Mouse (Mus musculus) embryonic facial prominence, embryonic 14.5 days (tissue): ENCODE results near the gene CK137956. TPM values are rescaled to one million over a fixed set of nuclear protein-coding genes. Genes with fewer than 3 reads are reported as not detected.

Experiments
- ATAC-seq: fragments of 200-750 bp; cut with Nextera tagmentation; 2 replicates; pipeline ENCODE4 v1.8.0; 2017; ENCODE audit warnings: low read depth, moderate number of reproducible peaks, moderate TSS enrichment
- DNase-seq: peaks from one replicate; pipeline ENCODE4 v3.0.0-alpha.2; 2015; ENCODE audit warnings: low spot score
- H3K27ac ChIP-seq: fragments of 300-500 bp; sonication (generic); replicated peaks from 2 replicates; pipeline ENCODE4 v1.5.1; 2014; ENCODE audit warnings: low read depth, mild to moderate bottlenecking, low read length, moderate library complexity
- H3K27me3 ChIP-seq: fragments of 300-500 bp; sonication (generic); replicated peaks from 2 replicates; pipeline ENCODE4 v1.6.1; 2014; ENCODE audit warnings: low read length; ENCODE audit not compliant: control insufficient read depth, insufficient read depth
- H3K36me3 ChIP-seq: fragments of 300-500 bp; sonication (generic); 2 replicates; pipeline ENCODE4 v1.6.1; 2014; ENCODE audit warnings: low read length, mixed read lengths; ENCODE audit not compliant: control insufficient read depth, insufficient read depth
- H3K4me1 ChIP-seq: fragments of 300-500 bp; sonication (generic); 2 replicates; pipeline ENCODE4 v1.6.1; 2014; ENCODE audit warnings: antibody characterized with exemption, low read length; ENCODE audit not compliant: control insufficient read depth, insufficient read depth
- H3K4me2 ChIP-seq: fragments of 300-500 bp; sonication (generic); 2 replicates; pipeline ENCODE4 v1.6.1; 2014; ENCODE audit warnings: low read depth, mild to moderate bottlenecking, low read length, moderate library complexity, mixed read lengths
- H3K4me3 ChIP-seq: fragments of 300-500 bp; sonication (generic); 2 replicates; pipeline ENCODE4 v1.5.1; 2014; ENCODE audit warnings: low read depth, mild to moderate bottlenecking, low read length
- H3K9ac ChIP-seq: fragments of 300-500 bp; sonication (generic); 2 replicates; pipeline ENCODE4 v1.6.1; 2014; ENCODE audit warnings: low read depth, mild to moderate bottlenecking, low read length, moderate library complexity, mixed read lengths
- H3K9me3 ChIP-seq: fragments of 300-500 bp; sonication (generic); 2 replicates; pipeline ENCODE4 v1.6.1; 2016; ENCODE audit warnings: low read length; ENCODE audit not compliant: control insufficient read depth
- WGBS: fragments of 180-500 bp; shearing (Covaris S2); extraction: QIAGEN DNeasy Blood & Tissue Kit; methylation state at CpG from one replicate; pipeline ENCODE4 v1.1.7; 2014; 5-methylcytosine and 5-hydroxymethylcytosine counted together
- polyA plus RNA-seq: library from polyadenylated mRNA; unstranded; fragments of >200 nt; fragmentation: Nextera tagmentation; extraction: Ambion mirVana; gene quantifications from 2 replicates; pipeline ENCODE4 v1.2.1, GENCODE M21; 2014

Gene CK137956
- 0.07 TPM in 1 of 2 replicates, not detected in the other for polyA plus RNA-seq

GRCm38 (mm10) chr4:127970901-127971868, at the start of gene CK137956:
CK137956 (minus strand) TSS chr4:127970951.
- Histone ChIP-seq H3K4me3 (no peak within 1 kb of the TSS), H3K4me2 (no peak within 1 kb of the TSS), H3K27me3 (peaks cover 44% of the 10 kb centered on the region), H3K36me3 (no peaks in the 10 kb centered on the region), H3K9ac (no peak within 1 kb of the TSS), H3K27ac (no peak within 1 kb of the TSS), H3K4me1 (no peaks in the 10 kb centered on the region), H3K9me3 (no peaks in the 10 kb centered on the region)
- ATAC-seq (no peak), DNase-seq (no peak)
- 3% methylated on average over 35 of the region's 39 CpGs for WGBS

GRCm38 (mm10) chr4:128019465-128019864, 48.7 kb upstream of the CK137956 start:
- Histone ChIP-seq H3K36me3 (no peaks in the 10 kb centered on the region), H3K27ac (no peak overlapping the region), H3K4me2 (no peak overlapping the region), H3K4me1 (no peaks in the 10 kb centered on the region), H3K27me3 (no peaks in the 10 kb centered on the region), H3K9me3 (no peaks in the 10 kb centered on the region), H3K9ac (no peak overlapping the region), H3K4me3 (no peak overlapping the region)
- DNase-seq: no peak
- ATAC-seq: no peak
- 77% methylated on average over 2 of the region's 2 CpGs for WGBS

GRCm38 (mm10) chr4:128004797-128005452, 34.2 kb upstream of the CK137956 start:
- Histone ChIP-seq H3K9me3 (no peaks in the 10 kb centered on the region), H3K27ac (no peak overlapping the region), H3K4me3 (no peak overlapping the region), H3K4me1 (no peaks in the 10 kb centered on the region), H3K36me3 (no peaks in the 10 kb centered on the region), H3K9ac (no peak overlapping the region), H3K4me2 (no peak overlapping the region), H3K27me3 (no peaks in the 10 kb centered on the region)
- 62% methylated on average over 3 of the region's 3 CpGs for WGBS
- no peak for DNase-seq
- no peak for ATAC-seq

GRCm38 (mm10) chr4:128002638-128003101, 31.9 kb upstream of the CK137956 start:
- ATAC-seq (no peak), DNase-seq (no peak)
- H3K9me3 ChIP-seq: no peaks in the 10 kb centered on the region
- H3K27ac ChIP-seq: no peak overlapping the region
- H3K9ac ChIP-seq: no peak overlapping the region
- H3K4me1 ChIP-seq: no peaks in the 10 kb centered on the region
- 63% methylated on average over 4 of the region's 4 CpGs for WGBS
- H3K36me3 ChIP-seq: no peaks in the 10 kb centered on the region
- H3K27me3 ChIP-seq: no peaks in the 10 kb centered on the region
- H3K4me3 ChIP-seq: no peak overlapping the region
- no peak overlapping the region for H3K4me2 ChIP-seq

- H3K36me3 ChIP-seq: no peaks in the 10 kb centered on the region
- ATAC-seq (no peak), DNase-seq (no peak)
- no peaks in the 10 kb centered on the region for H3K27me3 ChIP-seq
- WGBS: 72% methylated on average over 3 of the region's 3 CpGs
- H3K9me3 ChIP-seq: no peaks in the 10 kb centered on the region
- H3K27ac ChIP-seq: no peak overlapping the region
- H3K4me1 ChIP-seq: no peaks in the 10 kb centered on the region
- no peak overlapping the region for H3K4me3 ChIP-seq
- H3K9ac ChIP-seq: no peak overlapping the region
- no peak overlapping the region for H3K4me2 ChIP-seq
These were observed 28.5 kb upstream of the CK137956 start for GRCm38 (mm10) chr4:127999281-127999680.

GRCm38 (mm10) chr4:127989347-127989995, 18.7 kb upstream of the CK137956 start:
- H3K27me3 ChIP-seq: peaks cover 66% of the 10 kb centered on the region
- H3K4me2 ChIP-seq: no peak overlapping the region
- 6% methylated on average over 18 of the region's 18 CpGs for WGBS
- no peak overlapping the region for H3K9ac ChIP-seq
- H3K4me3 ChIP-seq: 0 out of 2 replicates have a peak overlapping the region, but pooled peaks have one; percentile 6
- ATAC-seq: no peak
- H3K36me3 ChIP-seq: no peaks in the 10 kb centered on the region
- no peak overlapping the region for H3K27ac ChIP-seq
- H3K9me3 ChIP-seq: no peaks in the 10 kb centered on the region
- DNase-seq: no peak
- no peaks in the 10 kb centered on the region; the same call in 1 of the 2 replicates for H3K4me1 ChIP-seq

GRCm38 (mm10) chr4:127988526-127989180, 17.9 kb upstream of the CK137956 start:
- peak overlapping the region; percentile 41 for H3K4me3 ChIP-seq
- no peaks in the 10 kb centered on the region; the same call in 1 of the 2 replicates for H3K4me1 ChIP-seq
- ATAC-seq (no peak), DNase-seq (no peak)
- H3K27me3 ChIP-seq: peaks cover 68% of the 10 kb centered on the region
- peak overlapping the region; percentile 70 for H3K4me2 ChIP-seq
- WGBS: 1% methylated on average over 22 of the region's 39 CpGs
- no peaks in the 10 kb centered on the region for H3K9me3 ChIP-seq
- H3K27ac ChIP-seq: no peak overlapping the region
- peak overlapping the region; percentile 48; the same call in 1 of the 2 replicates for H3K9ac ChIP-seq
- no peaks in the 10 kb centered on the region for H3K36me3 ChIP-seq
